Mouse (Mus musculus): ENCODE measurements around the gene Zmat3.

- TF ChIP-seq CTCF (IDR thresholded peaks at IDR 0.05; ENCODE audit: borderline replicate concordance, insufficient read depth, low read depth, low read length) (no peak), POLR2A (IDR thresholded peaks at IDR 0.05; ENCODE audit: borderline replicate concordance, insufficient read depth, low read length) (no peak)
These were observed 35.8 kb upstream of the Zmat3 start for GRCm38 (mm10) chr3:32401591-32401990.
